Mouse (Mus musculus) T-cell, adult 2 months (primary cell): ENCODE measurements around the gene Zfp652.
"Not testable (repeated sequence)": the region's sequence is repeated elsewhere in the genome, so short reads cannot be mapped to it uniquely, and the experiment has no call there.

Experiments used
- DNase-seq: peaks from one replicate; pipeline ENCODE4 v3.0.0; 2022; ENCODE audit warnings: low spot score

Zfp652 gene

DNA sequence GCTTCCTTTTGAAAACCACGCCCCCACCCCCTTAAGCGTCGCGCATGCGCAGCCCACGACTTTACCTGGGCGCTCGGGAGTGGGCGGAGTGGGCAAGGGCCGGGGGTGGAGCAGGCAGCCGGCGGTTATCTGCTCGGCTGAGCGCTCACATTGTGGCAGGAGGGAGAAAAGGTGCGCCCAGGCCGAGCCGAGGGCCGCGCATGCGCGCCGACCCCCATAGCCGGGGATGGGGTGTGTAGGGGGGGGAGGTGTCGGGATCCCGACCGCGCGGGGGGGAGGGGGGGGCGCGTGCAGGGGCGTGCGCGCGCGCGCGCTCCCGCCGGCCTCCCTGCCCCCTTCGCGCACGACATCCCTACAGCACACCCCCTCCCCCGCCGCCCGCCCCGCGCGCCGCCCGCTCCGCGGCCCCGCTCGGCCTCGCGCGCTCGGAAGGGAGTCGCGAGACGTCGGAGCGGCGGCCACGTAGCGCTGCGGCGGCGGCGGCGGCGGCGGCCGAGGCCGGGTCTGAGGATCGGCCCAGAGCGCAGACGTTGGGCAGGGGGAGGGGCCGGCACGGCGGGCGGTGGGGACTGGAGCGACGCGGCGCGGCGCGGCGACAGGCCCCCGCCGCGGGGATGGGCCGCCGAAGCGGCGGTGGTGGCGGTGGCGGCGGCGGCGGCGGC lies at the start of gene Zfp652:
Zfp652 (plus strand) TSS at position 111 of the 662 bp plus-strand sequence.
- DNase-seq: peak; percentile 95

DNA sequence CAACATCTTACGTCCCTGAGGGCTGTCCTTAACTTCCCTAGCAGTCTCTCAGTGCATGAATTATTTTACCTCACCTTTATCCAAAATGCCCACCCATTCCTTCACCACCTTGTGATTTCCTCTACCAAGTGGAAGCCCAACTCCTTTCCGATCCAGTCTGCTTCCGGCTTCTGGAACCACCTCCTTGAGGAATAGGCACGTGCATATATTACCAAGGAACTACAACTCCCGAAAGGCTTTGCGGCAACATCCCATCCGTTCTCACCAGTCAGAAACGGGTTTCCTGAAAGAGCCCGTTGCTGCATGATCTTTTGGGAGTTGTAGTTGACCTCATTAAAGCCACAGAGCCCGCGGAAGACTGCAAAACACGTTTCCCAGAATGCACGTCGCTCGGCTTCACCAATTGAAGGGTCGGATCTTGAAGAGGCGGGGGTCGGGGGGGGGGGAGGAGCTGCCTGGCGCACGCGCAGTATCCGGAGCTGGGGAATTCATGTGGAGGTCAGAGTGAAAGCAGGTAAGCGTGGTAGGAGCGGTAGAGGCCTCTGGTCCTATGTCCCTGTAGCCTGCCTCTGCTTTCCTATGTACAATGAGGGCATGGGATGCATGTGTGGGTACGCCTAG lies 45.8 kb upstream of the Zfp652 start, which contains the start of gene Phb:
Phb (plus strand) TSS at position 429 of the 621 bp plus-strand sequence.
- DNase-seq: peak; percentile 95

- DNase-seq: peak; percentile 65
Observed at GRCm38 (mm10) chr11:95667177-95667576, 45.3 kb upstream of the Zfp652 start.

- DNase-seq: not testable (repeated sequence)
Observed at GRCm38 (mm10) chr11:95668086-95668485, 44.4 kb upstream of the Zfp652 start.

- DNase-seq: no peak
Observed at GRCm38 (mm10) chr11:95675498-95675897, 37.0 kb upstream of the Zfp652 start.

- DNase-seq: peak; percentile 55
Observed at GRCm38 (mm10) chr11:95676307-95676706, 36.2 kb upstream of the Zfp652 start.

- DNase-seq: no peak
Observed at GRCm38 (mm10) chr11:95677925-95678701, 34.4 kb upstream of the Zfp652 start.

GRCm38 (mm10) chr11:95681995-95682601 lies 30.4 kb upstream of the Zfp652 start:
- no peak for DNase-seq

DNA sequence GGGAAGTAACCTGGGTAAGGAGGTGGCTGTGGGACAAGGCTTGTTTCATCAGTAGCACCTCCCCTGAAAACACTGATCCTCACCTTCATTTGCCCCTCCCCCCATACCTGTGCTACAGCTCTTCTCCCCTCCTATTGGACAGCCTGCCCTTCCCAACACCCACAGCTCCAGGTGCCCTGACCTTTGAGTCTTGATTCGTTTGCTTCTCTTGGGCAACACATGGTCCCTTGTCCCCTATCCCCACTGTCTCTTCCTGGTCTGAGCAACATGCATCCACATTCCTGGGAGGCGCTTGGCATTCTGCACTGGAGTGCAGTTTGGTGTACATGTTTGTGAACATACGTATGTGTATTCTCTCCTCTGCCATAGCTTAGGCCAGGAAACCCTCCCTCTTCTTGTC lies 29.5 kb upstream of the Zfp652 start:
- DNase-seq: no peak

DNA sequence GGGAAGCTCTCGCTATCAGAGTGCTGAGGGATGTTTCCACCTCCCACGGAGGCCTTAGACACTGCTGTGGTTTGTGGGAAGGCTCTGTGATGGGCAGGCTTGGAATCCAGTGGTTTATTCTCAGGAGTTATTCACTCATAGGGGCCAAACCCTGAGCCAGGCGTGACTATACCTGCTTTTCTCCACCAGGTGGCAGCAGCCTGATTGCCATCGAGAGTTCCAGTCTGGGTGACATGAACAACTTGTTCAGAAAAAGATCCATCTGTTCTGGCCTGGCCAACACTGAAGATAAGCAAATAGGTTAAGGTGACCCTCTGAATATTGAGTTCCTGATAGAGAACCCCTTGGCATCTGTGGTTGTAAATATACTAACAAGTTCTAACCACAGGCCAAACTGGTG lies 26.4 kb upstream of the Zfp652 start:
- peak; percentile 72 for DNase-seq

DNA sequence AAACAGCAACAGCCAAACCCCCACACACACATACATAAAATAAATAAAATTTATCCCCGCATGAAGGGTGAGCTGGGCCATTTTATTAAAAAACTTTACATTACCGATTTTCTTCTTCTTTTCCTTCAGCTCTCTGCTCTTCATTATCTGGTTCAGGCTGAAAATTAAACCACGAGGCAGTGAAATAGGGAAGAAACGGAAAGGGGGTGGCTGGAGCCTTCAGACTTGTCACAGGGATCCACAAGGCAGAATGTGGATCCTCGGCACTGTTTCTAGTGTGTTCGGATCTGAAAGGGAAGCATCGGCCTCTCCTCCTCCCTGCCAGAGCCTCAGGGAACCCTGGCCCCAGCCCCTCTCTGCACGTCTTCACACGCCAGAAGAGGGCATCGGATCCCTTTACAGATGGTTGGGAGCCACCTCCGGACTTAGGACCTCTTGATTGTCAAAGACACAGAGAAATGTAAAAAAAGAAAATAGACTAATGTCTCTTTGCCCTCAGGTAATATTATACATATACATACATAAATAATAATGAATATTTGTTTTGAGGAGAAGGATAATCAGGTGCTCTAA lies 25.3 kb upstream of the Zfp652 start:
- no peak for DNase-seq

DNA sequence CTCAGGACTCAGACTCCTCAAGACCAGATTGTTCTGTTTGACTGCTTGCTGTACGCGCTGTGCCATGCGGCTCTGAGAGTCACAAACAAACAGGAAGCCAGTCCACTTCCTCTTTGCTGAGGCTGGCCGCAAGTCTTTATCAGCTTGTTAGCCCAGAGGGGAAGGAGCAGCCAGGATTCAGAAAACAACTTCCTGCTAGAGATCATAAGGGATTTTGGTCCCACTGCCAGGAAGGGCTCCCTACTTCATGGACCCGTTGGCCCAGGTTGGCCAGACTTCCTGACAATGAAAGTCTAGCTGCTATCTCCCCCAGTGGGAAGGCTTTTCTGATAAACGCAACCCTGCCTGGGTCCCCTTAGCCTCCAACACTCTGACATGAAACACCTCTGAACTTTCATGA lies 24.0 kb upstream of the Zfp652 start:
- DNase-seq: peak; percentile 57

- peak; percentile 28 for DNase-seq
Observed at GRCm38 (mm10) chr11:95688981-95689380, 23.5 kb upstream of the Zfp652 start.

DNA sequence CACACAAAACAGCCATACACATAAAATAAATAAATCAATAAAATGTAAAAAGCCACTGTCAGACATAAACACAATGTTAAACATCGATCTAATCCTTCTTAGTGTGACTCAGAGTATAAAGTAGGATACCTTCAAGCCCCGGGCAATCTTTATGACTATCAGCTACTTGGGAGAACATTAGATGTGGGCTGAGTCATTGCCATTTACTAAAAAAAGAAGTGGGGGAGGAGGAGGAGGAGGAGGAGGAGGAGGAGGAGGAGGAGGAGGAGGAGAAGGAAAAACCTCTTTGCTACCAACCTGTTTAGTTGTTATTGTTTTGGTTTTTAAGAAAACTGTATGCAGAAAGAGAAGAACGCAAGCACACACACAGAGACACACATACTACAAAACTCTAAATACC lies 22.9 kb upstream of the Zfp652 start:
- no peak for DNase-seq

GRCm38 (mm10) chr11:95698541-95698940 lies 13.9 kb upstream of the Zfp652 start:
- DNase-seq: no peak

- no peak for DNase-seq
Observed at GRCm38 (mm10) chr11:95700778-95701739, 11.4 kb upstream of the Zfp652 start.

DNA sequence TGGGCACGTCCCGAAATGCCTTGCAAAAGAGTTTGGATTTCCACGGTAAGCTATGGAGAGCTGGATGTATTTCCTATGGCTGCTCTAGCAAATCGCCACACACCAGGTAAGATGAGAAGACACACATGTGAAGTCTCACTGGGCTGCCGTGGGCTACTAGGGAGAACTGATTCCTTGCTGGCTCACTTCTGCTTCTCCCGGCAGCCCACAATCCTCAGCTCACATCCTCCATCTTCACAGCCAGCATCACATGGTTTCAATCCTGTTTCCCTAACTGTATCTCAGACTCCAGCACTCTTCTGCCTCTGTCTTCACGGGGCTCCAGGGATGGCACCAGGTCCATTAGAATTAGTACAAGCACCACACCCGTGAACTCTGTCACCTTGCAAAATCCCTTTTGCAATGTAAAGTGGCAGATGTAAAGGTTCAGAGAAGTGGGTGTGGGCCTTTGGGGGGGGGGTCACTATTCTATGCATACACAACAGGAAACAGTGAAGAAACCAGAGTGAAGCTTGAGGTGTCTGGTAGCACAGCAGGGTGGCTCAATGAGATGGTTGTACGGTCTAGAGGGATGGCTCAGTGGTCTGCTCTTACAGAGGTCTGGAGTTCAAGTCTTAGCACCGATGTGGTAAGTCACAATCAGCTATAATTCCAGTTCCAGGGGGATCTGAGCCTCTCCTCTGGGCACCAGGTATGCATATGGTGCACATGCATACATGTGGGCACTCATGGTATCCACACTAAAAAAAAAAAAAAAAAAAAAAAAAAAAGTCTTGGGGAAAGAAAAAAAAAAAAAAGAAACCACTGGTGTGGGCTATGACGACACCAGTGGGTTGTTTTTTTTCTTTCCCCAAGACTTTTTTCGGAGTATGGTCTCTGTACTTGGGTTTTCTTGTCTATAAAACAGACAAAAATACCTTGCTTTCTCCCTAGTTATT lies 8.2 kb upstream of the Zfp652 start:
- no peak for DNase-seq

GRCm38 (mm10) chr11:95704970-95705330 lies 7.5 kb upstream of the Zfp652 start:
- DNase-seq: no peak

DNA sequence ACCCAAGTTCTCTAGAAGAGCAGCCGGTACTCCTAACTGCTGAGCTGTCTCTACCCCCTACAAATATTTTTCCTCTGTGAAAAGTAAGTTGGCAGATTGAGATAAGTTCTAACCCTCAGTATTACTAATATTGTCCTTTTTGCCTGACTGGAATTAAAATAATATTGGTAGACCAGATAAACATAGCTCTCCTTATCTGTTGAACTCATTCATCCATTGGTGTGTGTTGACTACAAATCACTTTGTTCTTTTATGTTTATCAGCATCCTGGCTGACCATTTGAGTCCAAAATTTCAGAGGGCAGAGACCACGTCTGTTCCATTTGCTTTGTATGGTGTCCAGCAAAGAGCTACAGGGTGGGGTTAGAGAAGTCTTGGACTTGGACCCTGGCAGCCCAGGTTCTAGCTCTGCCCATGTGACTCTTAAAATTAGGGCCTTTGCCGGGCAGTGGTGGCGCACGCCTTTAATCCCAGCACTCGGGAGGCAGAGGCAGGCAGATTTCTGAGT lies 2.9 kb upstream of the Zfp652 start:
- DNase-seq: no peak

GRCm38 (mm10) chr11:95710478-95710877 lies 2.0 kb upstream of the Zfp652 start:
- no peak for DNase-seq
